Mouse (Mus musculus): ENCODE data around the gene Whrn. TPM values are rescaled to one million over a fixed set of nuclear protein-coding genes. Genes with fewer than 3 reads are reported as not detected.

Gene Whrn
- polyA plus RNA-seq, 1 experiment from 2014 or later, result 1.2 TPM

- ATAC-seq (ENCODE audit: low FRiP score, low TSS enrichment) (no peak), DNase-seq (ENCODE audit: low spot score) (no peak)
- TF ChIP-seq CTCF (IDR thresholded peaks at IDR 0.05; ENCODE audit: low read depth) (no peak), EP300 (optimal IDR thresholded peaks at IDR 0.05) (no peak)
- Histone ChIP-seq H3K9me3 (ENCODE audit: control insufficient read depth, low read length) (no peaks in the 10 kb centered on the region), H3K9ac (ENCODE audit: low read length) (no peak overlapping the region), H3K4me1 (replicated peaks; ENCODE audit: control insufficient read depth, insufficient read depth) (no peaks in the 10 kb centered on the region), H3K27me3 (ENCODE audit: control insufficient read depth, insufficient read depth, low read length) (no peaks in the 10 kb centered on the region), H3K4me3 (ENCODE audit: low read depth, low read length) (no peak overlapping the region), H3K4me2 (replicated peaks; ENCODE audit: low read depth) (no peak overlapping the region), H3K27ac (replicated peaks) (no peak overlapping the region), H3K36me3 (ENCODE audit: control insufficient read depth, insufficient read depth, low read length) (peaks cover 18% of the 10 kb centered on the region)
- 68% methylated on average over 3 of the region's 3 CpGs for WGBS
Observed at GRCm38 (mm10) chr4:63385253-63385652, 110.5 kb downstream of the Whrn start.

DNA sequence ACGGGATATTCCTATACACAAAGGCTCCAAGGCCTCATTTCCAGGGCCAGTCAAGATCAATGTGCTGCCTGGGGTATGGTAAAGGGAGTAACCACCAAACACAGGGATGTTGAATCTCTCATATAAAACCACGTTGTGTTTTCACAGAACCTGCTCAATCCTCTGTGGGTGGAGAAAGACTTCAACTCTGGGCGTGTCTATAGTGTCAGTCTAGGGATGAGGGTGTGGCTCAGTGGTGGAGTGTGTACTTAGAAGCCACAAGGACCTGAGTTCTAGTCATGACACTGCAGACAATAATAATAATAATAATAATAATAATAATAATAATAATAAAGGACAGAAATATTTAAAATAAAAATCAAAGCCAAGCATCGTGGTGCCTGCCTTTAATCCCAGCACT is 111.5 kb downstream of the Whrn start:
- Histone ChIP-seq H3K27me3 (ENCODE audit: control insufficient read depth, insufficient read depth, low read length) (no peaks in the 10 kb centered on the region), H3K36me3 (ENCODE audit: control insufficient read depth, insufficient read depth, low read length) (peaks cover 24% of the 10 kb centered on the region), H3K27ac (replicated peaks) (no peak overlapping the region), H3K4me1 (replicated peaks; ENCODE audit: control insufficient read depth, insufficient read depth) (no peaks in the 10 kb centered on the region), H3K4me2 (replicated peaks; ENCODE audit: low read depth) (no peak overlapping the region), H3K9ac (ENCODE audit: low read length) (no peak overlapping the region), H3K4me3 (ENCODE audit: low read depth, low read length) (no peak overlapping the region), H3K9me3 (ENCODE audit: control insufficient read depth, low read length) (no peaks in the 10 kb centered on the region)
- no peak for DNase-seq (ENCODE audit: low spot score)
- WGBS, result 88% methylated on average over 4 of the region's 4 CpGs
- ATAC-seq (ENCODE audit: low FRiP score, low TSS enrichment), result no peak
- no peak for TF ChIP-seq CTCF (IDR thresholded peaks at IDR 0.05; ENCODE audit: low read depth)
- TF ChIP-seq EP300 (optimal IDR thresholded peaks at IDR 0.05), result no peak

- no peak for TF ChIP-seq EP300 (optimal IDR thresholded peaks at IDR 0.05)
- TF ChIP-seq CTCF (IDR thresholded peaks at IDR 0.05; ENCODE audit: low read depth), result no peak
- DNase-seq (ENCODE audit: low spot score) (no peak), ATAC-seq (ENCODE audit: low FRiP score, low TSS enrichment) (no peak)
- Histone ChIP-seq H3K4me3 (ENCODE audit: low read depth, low read length) (no peak overlapping the region), H3K27ac (replicated peaks) (no peak overlapping the region), H3K27me3 (ENCODE audit: control insufficient read depth, insufficient read depth, low read length) (no peaks in the 10 kb centered on the region), H3K9ac (ENCODE audit: low read length) (no peak overlapping the region), H3K4me2 (replicated peaks; ENCODE audit: low read depth) (no peak overlapping the region), H3K9me3 (ENCODE audit: control insufficient read depth, low read length) (no peaks in the 10 kb centered on the region), H3K4me1 (replicated peaks; ENCODE audit: control insufficient read depth, insufficient read depth) (no peaks in the 10 kb centered on the region), H3K36me3 (ENCODE audit: control insufficient read depth, insufficient read depth, low read length) (peaks cover 24% of the 10 kb centered on the region)
- WGBS, result 90% methylated on average over 12 of the region's 12 CpGs
Observed at GRCm38 (mm10) chr4:63383474-63383873, 112.3 kb downstream of the Whrn start.

DNA sequence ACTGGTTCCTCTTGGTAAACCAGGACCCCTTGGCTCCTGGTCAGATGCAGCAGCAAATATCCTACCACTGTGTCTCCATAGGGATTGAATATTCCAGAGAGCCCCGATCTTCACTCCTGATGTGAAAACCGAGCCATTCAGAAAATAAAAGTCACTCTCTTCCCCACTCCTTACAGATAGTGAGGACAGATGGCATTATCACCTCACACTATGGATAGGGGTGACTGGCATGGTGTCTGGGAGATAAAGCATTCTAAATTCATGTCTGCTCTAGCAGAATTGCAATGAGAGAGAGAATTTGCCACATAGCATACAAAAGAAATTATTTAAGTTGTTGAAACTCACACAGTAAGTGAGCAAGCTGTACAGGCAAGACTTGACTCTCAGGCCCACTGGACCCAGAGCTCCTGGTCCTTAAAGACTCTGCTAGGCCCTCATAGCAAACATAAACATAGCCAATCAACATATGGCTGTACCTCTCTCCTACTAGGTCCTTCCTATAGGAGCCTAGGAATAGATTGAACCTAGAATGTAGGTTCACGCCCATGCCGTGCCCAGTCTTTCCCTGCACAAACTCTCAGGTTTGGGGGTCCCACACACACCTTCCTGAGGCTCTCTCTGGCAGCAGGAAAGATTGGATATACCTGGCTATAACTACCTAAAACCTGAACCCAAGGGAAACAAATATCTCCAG is 113.0 kb downstream of the Whrn start:
- no peak overlapping the region for H3K27ac ChIP-seq (replicated peaks)
- peaks cover 24% of the 10 kb centered on the region for H3K36me3 ChIP-seq (ENCODE audit: control insufficient read depth, insufficient read depth, low read length)
- WGBS, result 84% methylated on average over 4 of the region's 4 CpGs
- no peaks in the 10 kb centered on the region for H3K4me1 ChIP-seq (replicated peaks; ENCODE audit: control insufficient read depth, insufficient read depth)
- DNase-seq (ENCODE audit: low spot score) (no peak), ATAC-seq (ENCODE audit: low FRiP score, low TSS enrichment) (no peak)
- no peaks in the 10 kb centered on the region for H3K9me3 ChIP-seq (ENCODE audit: control insufficient read depth, low read length)
- no peaks in the 10 kb centered on the region for H3K27me3 ChIP-seq (ENCODE audit: control insufficient read depth, insufficient read depth, low read length)
- H3K4me3 ChIP-seq (ENCODE audit: low read depth, low read length), result no peak overlapping the region
- H3K9ac ChIP-seq (ENCODE audit: low read length), result no peak overlapping the region
- TF ChIP-seq CTCF (IDR thresholded peaks at IDR 0.05; ENCODE audit: low read depth), result no peak
- TF ChIP-seq EP300 (optimal IDR thresholded peaks at IDR 0.05), result no peak
- H3K4me2 ChIP-seq (replicated peaks; ENCODE audit: low read depth), result no peak overlapping the region

- H3K27me3 ChIP-seq (ENCODE audit: control insufficient read depth, insufficient read depth, low read length), result no peaks in the 10 kb centered on the region
- H3K36me3 ChIP-seq (ENCODE audit: control insufficient read depth, insufficient read depth, low read length), result peaks cover 19% of the 10 kb centered on the region; the same call in 1 of the 2 replicates
- ATAC-seq (ENCODE audit: low FRiP score, low TSS enrichment) (no peak), DNase-seq (ENCODE audit: low spot score) (no peak)
- no peak overlapping the region for H3K9ac ChIP-seq (ENCODE audit: low read length)
- TF ChIP-seq EP300 (optimal IDR thresholded peaks at IDR 0.05) (no peak), CTCF (IDR thresholded peaks at IDR 0.05; ENCODE audit: low read depth) (peak; percentile 57)
- H3K4me1 ChIP-seq (replicated peaks; ENCODE audit: control insufficient read depth, insufficient read depth), result no peaks in the 10 kb centered on the region
- no peaks in the 10 kb centered on the region for H3K9me3 ChIP-seq (ENCODE audit: control insufficient read depth, low read length)
- H3K27ac ChIP-seq (replicated peaks), result no peak overlapping the region
- no peak overlapping the region for H3K4me2 ChIP-seq (replicated peaks; ENCODE audit: low read depth)
- no peak overlapping the region for H3K4me3 ChIP-seq (ENCODE audit: low read depth, low read length)
- WGBS, result 71% methylated on average over 7 of the region's 7 CpGs
Observed at GRCm38 (mm10) chr4:63377483-63377882, 118.3 kb downstream of the Whrn start.

- no peaks in the 10 kb centered on the region for H3K4me1 ChIP-seq (replicated peaks; ENCODE audit: control insufficient read depth, insufficient read depth)
- H3K36me3 ChIP-seq (ENCODE audit: control insufficient read depth, insufficient read depth, low read length), result peaks cover 13% of the 10 kb centered on the region; the same call in 1 of the 2 replicates
- no peaks in the 10 kb centered on the region for H3K9me3 ChIP-seq (ENCODE audit: control insufficient read depth, low read length)
- no peak overlapping the region for H3K4me3 ChIP-seq (ENCODE audit: low read depth, low read length)
- H3K27ac ChIP-seq (replicated peaks), result no peak overlapping the region
- no peak for DNase-seq (ENCODE audit: low spot score)
- H3K4me2 ChIP-seq (replicated peaks; ENCODE audit: low read depth), result no peak overlapping the region
- WGBS, result 36% methylated on average over 1 of the region's 1 CpGs
- no peaks in the 10 kb centered on the region for H3K27me3 ChIP-seq (ENCODE audit: control insufficient read depth, insufficient read depth, low read length)
- ATAC-seq (ENCODE audit: low FRiP score, low TSS enrichment), result peak; percentile 11; the same call in 1 of the 2 replicates
- H3K9ac ChIP-seq (ENCODE audit: low read length), result no peak overlapping the region
- no peak for TF ChIP-seq CTCF (IDR thresholded peaks at IDR 0.05; ENCODE audit: low read depth)
- TF ChIP-seq EP300 (optimal IDR thresholded peaks at IDR 0.05), result no peak
Observed at GRCm38 (mm10) chr4:63375367-63375766, 120.4 kb downstream of the Whrn start.
